Comparison of ENCODE assay signal across 8 mouse cellular contexts in the genomic region with DNA sequence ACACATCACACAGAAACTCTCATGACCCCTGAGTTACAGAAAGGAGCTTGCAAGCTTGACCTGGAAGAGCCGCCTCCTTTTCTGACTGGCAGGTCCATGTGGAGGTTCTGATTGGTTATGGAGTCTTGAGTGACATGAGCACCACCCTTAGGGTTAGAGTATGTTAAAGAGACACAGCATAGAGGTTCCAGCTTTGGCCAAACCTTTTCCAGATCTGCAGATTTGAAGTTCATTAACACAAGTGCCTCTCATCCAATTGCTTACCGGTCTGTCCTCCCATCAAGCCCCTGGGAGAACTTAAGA. TPM values are rescaled to one million over a fixed set of nuclear protein-coding genes. Genes with fewer than 3 reads are reported as not detected.
DNase-seq lines count a peak whose midpoint lies in the region; ATAC-seq and TF ChIP-seq lines count a peak whose summit lies in the region.
"Not testable (repeated sequence)": the region's sequence is repeated elsewhere in the genome, so short reads cannot be mapped to it uniquely, and the experiment has no call there.

A gene (minus strand): TSS at position 20 of the 303 bp plus-strand sequence.

- DNase-seq in adrenal gland, postnatal 25 days; left cerebral cortex, adult 2 months (ENCODE audit: extremely low spot score in 1 of 2, low spot score in 2 of 2); liver, embryonic 14.5 days (ENCODE audit: low read depth in 3 of 3, low spot score in 3 of 3): not testable (repeated sequence)

- H3K4me1 ChIP-seq in heart, embryonic 13.5 days; intestine, postnatal 0 days (replicated peaks; ENCODE audit: control insufficient read depth, insufficient read depth, low read length); liver, embryonic 14.5 days (replicated peaks; ENCODE audit: control insufficient read depth in 2 of 2, insufficient read depth in 2 of 2, low read length in 1 of 2); midbrain, embryonic 12.5 days; stomach, embryonic 16.5 days (ENCODE audit: control insufficient read depth, insufficient read depth, low read length): not testable (repeated sequence)

- not testable (repeated sequence) for H3K27ac ChIP-seq in heart, embryonic 13.5 days (replicated peaks); intestine, postnatal 0 days (ENCODE audit: low read depth, low read length); liver, embryonic 14.5 days; midbrain, embryonic 12.5 days (replicated peaks); stomach, embryonic 16.5 days (ENCODE audit: low read length)
- H3K27ac ChIP-seq in left cerebral cortex, adult 2 months = peak within 1 kb of the TSS; percentile 71

- not testable (repeated sequence) for H3K27me3 ChIP-seq in heart, embryonic 13.5 days (replicated peaks); intestine, postnatal 0 days (replicated peaks; ENCODE audit: control insufficient read depth, insufficient read depth, low read length); liver, embryonic 14.5 days (ENCODE audit: control insufficient read depth, insufficient read depth, low read length); midbrain, embryonic 12.5 days; stomach, embryonic 16.5 days (ENCODE audit: control insufficient read depth, insufficient read depth, low read length)

- not testable (repeated sequence) for H3K9me3 ChIP-seq in heart, embryonic 13.5 days; intestine, postnatal 0 days (ENCODE audit: control insufficient read depth); liver, embryonic 14.5 days (ENCODE audit: control insufficient read depth, low read length); midbrain, embryonic 12.5 days; stomach, embryonic 16.5 days (replicated peaks; ENCODE audit: control insufficient read depth, low read length)

- TF ChIP-seq EP300 in liver, embryonic 14.5 days (IDR thresholded peaks at IDR 0.05; ENCODE audit: low read depth) = not testable (repeated sequence)

- intact Hi-C loops in left cerebral cortex, adult 2 months (cut with DNase I) = not testable (repeated sequence)

- 7% methylated on average over 1 of the region's 2 CpGs for WGBS in heart, embryonic 13.5 days
- WGBS in intestine, postnatal 0 days = 5% methylated on average over 1 of the region's 2 CpGs
- 6% methylated on average over 1 of the region's 2 CpGs for WGBS in liver, embryonic 14.5 days (ENCODE audit: insufficient replicate concordance)
- 0% methylated on average over 1 of the region's 2 CpGs for WGBS in midbrain, embryonic 12.5 days
- 0% methylated on average over 1 of the region's 2 CpGs for WGBS in stomach, embryonic 16.5 days

- TF ChIP-seq CTCF in intestine, postnatal 0 days (IDR thresholded peaks at IDR 0.05; ENCODE audit: low read depth); left cerebral cortex, adult 2 months (IDR thresholded peaks at IDR 0.05); liver, embryonic 14.5 days (IDR thresholded peaks at IDR 0.05; ENCODE audit: low read depth): not testable (repeated sequence)

- not testable (repeated sequence) for ATAC-seq in erythroid progenitor cell, adult 5-6 weeks (replicated peaks; ENCODE audit: low FRiP score, poor library complexity, severe bottlenecking); heart, embryonic 13.5 days (ENCODE audit: extremely low read depth, insufficient number of reproducible peaks, low FRiP score, low TSS enrichment); intestine, postnatal 0 days; liver, embryonic 14.5 days (ENCODE audit: insufficient read depth); midbrain, embryonic 12.5 days (ENCODE audit: low FRiP score, low read depth); stomach, embryonic 16.5 days (ENCODE audit: insufficient read depth, low FRiP score)

- H3K4me3 ChIP-seq in heart, embryonic 13.5 days = peak within 1 kb of the TSS; percentile 58
- H3K4me3 ChIP-seq in intestine, postnatal 0 days (ENCODE audit: low read depth, low read length) = peak within 1 kb of the TSS; percentile 36
- H3K4me3 ChIP-seq in left cerebral cortex, adult 2 months = peak within 1 kb of the TSS; percentile 54
- peak within 1 kb of the TSS; percentile 46 to 69 for H3K4me3 ChIP-seq in liver, embryonic 14.5 days (ENCODE audit: insufficient read depth in 1 of 2, low read depth in 2 of 2, low read length in 2 of 2)
- H3K4me3 ChIP-seq in midbrain, embryonic 12.5 days = peak within 1 kb of the TSS; percentile 46
- peak within 1 kb of the TSS; percentile 47 for H3K4me3 ChIP-seq in stomach, embryonic 16.5 days (replicated peaks; ENCODE audit: low read length)

- peak within 1 kb of the TSS; percentile 79 for H3K9ac ChIP-seq in heart, embryonic 13.5 days
- not testable (repeated sequence) for H3K9ac ChIP-seq in intestine, postnatal 0 days (ENCODE audit: low read depth, low read length); liver, embryonic 14.5 days (replicated peaks)
- peak within 1 kb of the TSS; percentile 47; the same call in 1 of the 2 replicates for H3K9ac ChIP-seq in midbrain, embryonic 12.5 days (replicated peaks)
- H3K9ac ChIP-seq in stomach, embryonic 16.5 days (ENCODE audit: low read length) = peak within 1 kb of the TSS; percentile 63

- not testable (repeated sequence) for H3K36me3 ChIP-seq in heart, embryonic 13.5 days; intestine, postnatal 0 days (ENCODE audit: control insufficient read depth, insufficient read depth); liver, embryonic 14.5 days (replicated peaks; ENCODE audit: control insufficient read depth, insufficient read depth, low read depth); midbrain, embryonic 12.5 days; stomach, embryonic 16.5 days (ENCODE audit: control insufficient read depth, insufficient read depth, low read length)

- H3K4me2 ChIP-seq in heart, embryonic 13.5 days = peak within 1 kb of the TSS; percentile 60
- H3K4me2 ChIP-seq in intestine, postnatal 0 days (replicated peaks; ENCODE audit: low read depth) = peak within 1 kb of the TSS; percentile 63
- H3K4me2 ChIP-seq in liver, embryonic 14.5 days (ENCODE audit: low read depth) = peak within 1 kb of the TSS; percentile 39
- peak within 1 kb of the TSS; percentile 46 for H3K4me2 ChIP-seq in midbrain, embryonic 12.5 days (replicated peaks)
- H3K4me2 ChIP-seq in stomach, embryonic 16.5 days (ENCODE audit: low read depth, low read length) = peak within 1 kb of the TSS; percentile 27; the same call in 1 of the 2 replicates

RNA-seq across cellular contexts. Expression of the gene that starts here (rescaled TPM):
- total RNA-seq in adrenal gland, postnatal 25 days (2021) = 22.9 and 26.4 TPM in 2 replicates
- total RNA-seq in erythroid progenitor cell, adult 5-6 weeks (2015; ENCODE audit: low replicate concordance) = 19.3 TPM in 1 of 2 replicates, not detected in the other
- total RNA-seq in erythroid progenitor cell, adult 5-6 weeks (2017; ENCODE audit: low replicate concordance) = 2.1 and 10.9 TPM in 2 replicates
- 3.9 and 7.2 TPM in 2 replicates for polyA plus RNA-seq in heart, embryonic 13.5 days (2015; fragmentation: Nextera tagmentation; extraction: Ambion mirVana)
- polyA plus RNA-seq in intestine, postnatal 0 days (2015; fragmentation: Nextera tagmentation; extraction: Ambion mirVana) = 2.1 and 2.2 TPM in 2 replicates
- 10 to 100 TPM; 16.4 to 20.2 TPM for total RNA-seq in left cerebral cortex, adult 2 months (2021)
- 0.27 and 1.2 TPM in 2 replicates for polyA plus RNA-seq in liver, embryonic 14.5 days (2012; rRNA removed)
- polyA plus RNA-seq in liver, embryonic 14.5 days (2014; fragmentation: Nextera tagmentation; extraction: Ambion mirVana) = 1.0 and 1.1 TPM in 2 replicates
- 4.0 and 5.5 TPM in 2 replicates for polyA plus RNA-seq in midbrain, embryonic 12.5 days (2016; fragmentation: Nextera tagmentation; extraction: Ambion mirVana)
- 6.2 and 6.8 TPM in 2 replicates for polyA plus RNA-seq in stomach, embryonic 16.5 days (2015; fragmentation: Nextera tagmentation; extraction: Ambion mirVana)
